Mouse (Mus musculus): ENCODE measurements around the gene Gm28710. TPM values are rescaled to one million over a fixed set of nuclear protein-coding genes. Genes with fewer than 3 reads are reported as not detected.
A peak's percentile ranks its signal among the peaks of the same experiment; 100 is the strongest.

Gene Gm28710
- not detected in 2 replicates for polyA plus RNA-seq (2016; fragmentation: Nextera tagmentation; extraction: Ambion mirVana)

GRCm38 (mm10) chr5:16791243-16791860 lies at the start of gene Gm28710:
Gm28710 (plus strand) TSS chr5:16791810.
- no peaks in the 10 kb centered on the region for H3K9me3 ChIP-seq
- H3K9ac ChIP-seq: no peak within 1 kb of the TSS
- no peak within 1 kb of the TSS for H3K4me2 ChIP-seq (replicated peaks)
- no peaks in the 10 kb centered on the region for H3K36me3 ChIP-seq
- no peaks in the 10 kb centered on the region for H3K4me1 ChIP-seq
- no peak within 1 kb of the TSS for H3K4me3 ChIP-seq
- no peaks in the 10 kb centered on the region for H3K27me3 ChIP-seq
- ATAC-seq (ENCODE audit: insufficient number of reproducible peaks, insufficient read depth, low FRiP score, low TSS enrichment): no peak
- 72% methylated on average over 4 of the region's 4 CpGs for WGBS
- H3K27ac ChIP-seq: no peak within 1 kb of the TSS

- 73% methylated on average over 2 of the region's 2 CpGs for WGBS
- Histone ChIP-seq H3K4me2 (replicated peaks) (no peak overlapping the region), H3K27ac (no peak overlapping the region), H3K36me3 (no peaks in the 10 kb centered on the region), H3K4me3 (no peak overlapping the region), H3K27me3 (no peaks in the 10 kb centered on the region), H3K4me1 (no peaks in the 10 kb centered on the region), H3K9ac (no peak overlapping the region), H3K9me3 (no peaks in the 10 kb centered on the region)
- ATAC-seq (ENCODE audit: insufficient number of reproducible peaks, insufficient read depth, low FRiP score, low TSS enrichment): no peak
These were observed 14.4 kb upstream of the Gm28710 start for GRCm38 (mm10) chr5:16777176-16777575.

- Histone ChIP-seq H3K4me1 (no peaks in the 10 kb centered on the region), H3K36me3 (no peaks in the 10 kb centered on the region), H3K27me3 (no peaks in the 10 kb centered on the region), H3K9ac (no peak overlapping the region), H3K9me3 (no peaks in the 10 kb centered on the region), H3K4me3 (no peak overlapping the region), H3K27ac (peak overlapping the region; percentile 41; the same call in 1 of the 2 replicates), H3K4me2 (replicated peaks) (no peak overlapping the region)
- 20% methylated on average over 6 of the region's 6 CpGs for WGBS
- ATAC-seq (ENCODE audit: insufficient number of reproducible peaks, insufficient read depth, low FRiP score, low TSS enrichment): peak; percentile 77
These were observed 12.9 kb upstream of the Gm28710 start for GRCm38 (mm10) chr5:16778610-16779172.

GRCm38 (mm10) chr5:16785627-16786026 lies 6.0 kb upstream of the Gm28710 start:
- H3K27me3 ChIP-seq: no peaks in the 10 kb centered on the region
- WGBS: 83% methylated on average over 4 of the region's 4 CpGs
- no peaks in the 10 kb centered on the region for H3K36me3 ChIP-seq
- no peaks in the 10 kb centered on the region for H3K9me3 ChIP-seq
- no peak overlapping the region for H3K4me3 ChIP-seq
- H3K4me1 ChIP-seq: no peaks in the 10 kb centered on the region
- H3K4me2 ChIP-seq (replicated peaks): no peak overlapping the region
- no peak for ATAC-seq (ENCODE audit: insufficient number of reproducible peaks, insufficient read depth, low FRiP score, low TSS enrichment)
- H3K27ac ChIP-seq: no peak overlapping the region
- H3K9ac ChIP-seq: no peak overlapping the region

- H3K36me3 ChIP-seq: no peaks in the 10 kb centered on the region
- no peak overlapping the region for H3K4me2 ChIP-seq (replicated peaks)
- H3K4me3 ChIP-seq: no peak overlapping the region
- no peak overlapping the region for H3K27ac ChIP-seq
- 89% methylated on average over 6 of the region's 6 CpGs for WGBS
- no peaks in the 10 kb centered on the region for H3K4me1 ChIP-seq
- no peak for ATAC-seq (ENCODE audit: insufficient number of reproducible peaks, insufficient read depth, low FRiP score, low TSS enrichment)
- H3K27me3 ChIP-seq: no peaks in the 10 kb centered on the region
- H3K9me3 ChIP-seq: no peaks in the 10 kb centered on the region
- no peak overlapping the region for H3K9ac ChIP-seq
These were observed 3.4 kb downstream of the Gm28710 start for GRCm38 (mm10) chr5:16794972-16795371.

- no peak overlapping the region for H3K4me2 ChIP-seq (replicated peaks)
- H3K36me3 ChIP-seq: no peaks in the 10 kb centered on the region
- H3K9ac ChIP-seq: no peak overlapping the region
- ATAC-seq (ENCODE audit: insufficient number of reproducible peaks, insufficient read depth, low FRiP score, low TSS enrichment): no peak
- H3K4me1 ChIP-seq: no peaks in the 10 kb centered on the region
- no peaks in the 10 kb centered on the region for H3K27me3 ChIP-seq
- H3K9me3 ChIP-seq: no peaks in the 10 kb centered on the region
- no peak overlapping the region for H3K4me3 ChIP-seq
- whole genome bisulfite sequencing: 79% methylated on average over 4 of the region's 4 CpGs
- H3K27ac ChIP-seq: no peak overlapping the region
These were observed 11.1 kb downstream of the Gm28710 start for GRCm38 (mm10) chr5:16802726-16803125.

GRCm38 (mm10) chr5:16838991-16839390 lies 47.4 kb downstream of the Gm28710 start:
- no peaks in the 10 kb centered on the region for H3K27me3 ChIP-seq
- no peak overlapping the region for H3K9ac ChIP-seq
- H3K9me3 ChIP-seq: no peaks in the 10 kb centered on the region
- H3K36me3 ChIP-seq: no peaks in the 10 kb centered on the region
- no peak overlapping the region for H3K4me3 ChIP-seq
- H3K4me1 ChIP-seq: no peaks in the 10 kb centered on the region
- no peak overlapping the region for H3K27ac ChIP-seq
- H3K4me2 ChIP-seq (replicated peaks): no peak overlapping the region
- no peak for ATAC-seq (ENCODE audit: insufficient number of reproducible peaks, insufficient read depth, low FRiP score, low TSS enrichment)

GRCm38 (mm10) chr5:16869309-16869915 lies 77.8 kb downstream of the Gm28710 start:
- Histone ChIP-seq H3K4me1 (no peaks in the 10 kb centered on the region), H3K27me3 (no peaks in the 10 kb centered on the region), H3K36me3 (no peaks in the 10 kb centered on the region), H3K9me3 (no peaks in the 10 kb centered on the region), H3K27ac (no peak overlapping the region), H3K4me3 (no peak overlapping the region), H3K9ac (no peak overlapping the region), H3K4me2 (replicated peaks) (no peak overlapping the region)
- peak; percentile 28; the same call in 1 of the 2 replicates for ATAC-seq (ENCODE audit: insufficient number of reproducible peaks, insufficient read depth, low FRiP score, low TSS enrichment)
- 42% methylated on average over 2 of the region's 2 CpGs for WGBS

GRCm38 (mm10) chr5:16894161-16894560 lies 102.6 kb downstream of the Gm28710 start:
- Histone ChIP-seq H3K9ac (no peak overlapping the region), H3K9me3 (no peaks in the 10 kb centered on the region), H3K27me3 (no peaks in the 10 kb centered on the region), H3K4me3 (no peak overlapping the region), H3K36me3 (no peaks in the 10 kb centered on the region), H3K4me2 (replicated peaks) (no peak overlapping the region), H3K4me1 (no peaks in the 10 kb centered on the region), H3K27ac (no peak overlapping the region)
- WGBS: 15% methylated on average over 1 of the region's 1 CpGs
- ATAC-seq (ENCODE audit: insufficient number of reproducible peaks, insufficient read depth, low FRiP score, low TSS enrichment): no peak

- WGBS: 92% methylated on average over 8 of the region's 8 CpGs
- no peaks in the 10 kb centered on the region for H3K9me3 ChIP-seq
- no peaks in the 10 kb centered on the region for H3K27me3 ChIP-seq
- ATAC-seq (ENCODE audit: insufficient number of reproducible peaks, insufficient read depth, low FRiP score, low TSS enrichment): no peak
- H3K4me1 ChIP-seq: no peaks in the 10 kb centered on the region
- no peak overlapping the region for H3K4me3 ChIP-seq
- no peak overlapping the region for H3K9ac ChIP-seq
- no peak overlapping the region for H3K4me2 ChIP-seq (replicated peaks)
- no peak overlapping the region for H3K27ac ChIP-seq
- H3K36me3 ChIP-seq: no peaks in the 10 kb centered on the region
These were observed 128.2 kb downstream of the Gm28710 start for GRCm38 (mm10) chr5:16919791-16920190.

- Histone ChIP-seq H3K4me1 (no peaks in the 10 kb centered on the region), H3K9me3 (no peaks in the 10 kb centered on the region), H3K27me3 (no peaks in the 10 kb centered on the region), H3K36me3 (no peaks in the 10 kb centered on the region), H3K9ac (no peak overlapping the region), H3K4me3 (no peak overlapping the region), H3K4me2 (replicated peaks) (no peak overlapping the region), H3K27ac (no peak overlapping the region)
- 61% methylated on average over 1 of the region's 1 CpGs for WGBS
- ATAC-seq (ENCODE audit: insufficient number of reproducible peaks, insufficient read depth, low FRiP score, low TSS enrichment): no peak
These were observed 130.9 kb downstream of the Gm28710 start for GRCm38 (mm10) chr5:16922473-16922872.

Measured in embryonic facial prominence, embryonic 12.5 days (tissue).